Mouse (Mus musculus) hindbrain, embryonic 14.5 days (tissue): ENCODE data around the gene Pacrg. TPM values are rescaled to one million over a fixed set of nuclear protein-coding genes. Genes with fewer than 3 reads are reported as not detected.
A peak's percentile ranks its signal among the peaks of the same experiment; 100 is the strongest.

Source experiments
- ATAC-seq: fragments of 200-750 bp; cut with Nextera tagmentation; 2 replicates; pipeline ENCODE4 v1.8.0; 2017; ENCODE audit warnings: moderate number of reproducible peaks, mild to moderate bottlenecking, moderate TSS enrichment, moderate library complexity; ENCODE audit not compliant: low FRiP score
- DNase-seq: peaks from one replicate; pipeline ENCODE4 v3.0.0-alpha.2; 2015; ENCODE audit warnings: low spot score
- H3K27ac ChIP-seq: fragments of 300-500 bp; sonication (generic); 2 replicates; pipeline ENCODE4 v1.5.1; 2014; ENCODE audit warnings: mild to moderate bottlenecking, moderate library complexity
- H3K27me3 ChIP-seq: fragments of 300-500 bp; sonication (generic); 2 replicates; pipeline ENCODE4 v1.6.1; 2014; ENCODE audit warnings: mild to moderate bottlenecking, low read length, mixed read lengths; ENCODE audit not compliant: control insufficient read depth, insufficient read depth
- H3K36me3 ChIP-seq: fragments of 300-500 bp; sonication (generic); replicated peaks from 2 replicates; pipeline ENCODE4 v1.6.1; 2014; ENCODE audit not compliant: control insufficient read depth, insufficient read depth
- H3K4me1 ChIP-seq: fragments of 300-500 bp; sonication (generic); replicated peaks from 2 replicates; pipeline ENCODE4 v1.6.1; 2014; ENCODE audit warnings: antibody characterized with exemption, low read length, mixed read lengths; ENCODE audit not compliant: control insufficient read depth, insufficient read depth
- H3K4me2 ChIP-seq: fragments of 300-500 bp; sonication (generic); replicated peaks from 2 replicates; pipeline ENCODE4 v1.6.1; 2014; ENCODE audit warnings: mild to moderate bottlenecking, moderate library complexity
- H3K4me3 ChIP-seq: fragments of 300-500 bp; sonication (generic); replicated peaks from 2 replicates; pipeline ENCODE4 v1.5.1; 2014; ENCODE audit warnings: mild to moderate bottlenecking, low read length
- H3K9ac ChIP-seq: fragments of 300-500 bp; sonication (generic); 2 replicates; pipeline ENCODE4 v1.6.1; 2014
- H3K9me3 ChIP-seq: fragments of 300-500 bp; sonication (generic); 2 replicates; pipeline ENCODE4 v1.6.1; 2016; ENCODE audit warnings: low read length; ENCODE audit not compliant: control insufficient read depth
- WGBS: fragments of 180-500 bp; shearing (Covaris S2); extraction: QIAGEN DNeasy Blood & Tissue Kit; methylation state at CpG from one replicate; pipeline ENCODE4 v1.1.7; 2014; 5-methylcytosine and 5-hydroxymethylcytosine counted together
- polyA plus RNA-seq: library from polyadenylated mRNA; unstranded; fragments of >200 nt; fragmentation: Nextera tagmentation; extraction: Ambion mirVana; gene quantifications from 2 replicates; pipeline ENCODE4 v1.2.1, GENCODE M21; 2014

Pacrg gene
- 18.6 and 21.9 TPM in 2 replicates for polyA plus RNA-seq

DNA sequence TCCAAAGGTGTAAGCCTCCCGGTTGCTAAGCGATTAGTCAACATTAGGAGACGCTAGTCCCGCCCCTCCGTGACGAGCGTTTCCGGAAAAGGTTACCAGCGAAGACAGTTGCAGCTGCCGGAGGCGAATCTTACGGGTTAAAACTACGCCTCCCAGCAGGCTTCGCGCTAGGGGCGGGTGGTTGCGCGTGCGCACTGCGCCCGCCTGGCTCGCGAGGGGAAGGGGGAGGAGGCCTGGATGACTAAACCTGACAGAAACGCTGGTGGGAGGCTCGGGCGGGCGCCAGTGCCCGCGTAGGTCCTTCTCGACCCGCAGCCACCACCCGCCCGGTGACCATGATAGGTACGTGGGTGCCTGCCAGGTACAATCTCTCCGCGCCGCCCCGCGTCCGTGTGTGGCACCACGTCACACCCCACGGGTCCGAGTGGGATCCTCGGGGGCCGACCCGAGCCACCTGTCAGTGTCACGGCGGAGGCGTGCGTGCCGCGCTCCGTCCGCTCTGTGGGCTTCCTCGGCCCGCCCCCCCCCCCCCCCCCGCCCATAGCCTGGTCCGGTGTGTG, at the start of gene Pacrg, which contains the start of gene Prkn:
Gene Pacrg, minus strand, starts transcription at position 164 of the 560 bp plus-strand sequence.
Gene Prkn, plus strand, starts transcription at position 237 of the 560 bp plus-strand sequence.
- Histone ChIP-seq H3K9ac (peak within 1 kb of the TSS; percentile 67), H3K4me3 (peak within 1 kb of the TSS; percentile 59), H3K27me3 (no peaks in the 10 kb centered on the region), H3K36me3 (no peaks in the 10 kb centered on the region), H3K27ac (peak within 1 kb of the TSS; percentile 78), H3K4me2 (peak within 1 kb of the TSS; percentile 71), H3K9me3 (no peaks in the 10 kb centered on the region), H3K4me1 (no peaks in the 10 kb centered on the region)
- under 1% methylated on average over 56 of the region's 58 CpGs for WGBS
- DNase-seq (peak; percentile 100), ATAC-seq (peak; percentile 97)

DNA sequence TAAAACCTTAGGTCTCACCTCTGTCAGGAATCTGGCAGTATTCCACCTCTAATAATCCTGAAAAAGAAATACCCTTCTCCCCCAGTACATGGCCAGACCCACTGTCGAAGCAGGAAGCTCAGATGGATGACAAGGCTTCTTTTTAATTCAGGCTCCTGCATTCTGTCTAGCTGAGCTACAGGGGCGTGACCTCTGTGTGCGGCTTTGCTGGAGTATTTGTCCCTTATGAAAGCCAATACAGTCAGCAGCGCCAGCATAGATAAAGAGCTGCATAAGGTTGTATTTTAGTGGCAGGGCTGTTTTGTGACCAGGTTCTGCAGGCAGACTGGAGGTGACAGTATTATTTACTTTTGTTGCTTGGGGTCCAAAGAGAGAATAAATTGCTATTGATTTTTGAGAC, 47.8 kb upstream of the Pacrg start:
- WGBS = 7% methylated on average over 4 of the region's 4 CpGs
- Histone ChIP-seq H3K9ac (no peak overlapping the region), H3K27ac (no peak overlapping the region), H3K9me3 (no peaks in the 10 kb centered on the region), H3K36me3 (no peaks in the 10 kb centered on the region), H3K4me3 (no peak overlapping the region), H3K4me2 (no peak overlapping the region), H3K27me3 (no peaks in the 10 kb centered on the region), H3K4me1 (peaks cover 6% of the 10 kb centered on the region)
- DNase-seq = no peak
- no peak for ATAC-seq

DNA sequence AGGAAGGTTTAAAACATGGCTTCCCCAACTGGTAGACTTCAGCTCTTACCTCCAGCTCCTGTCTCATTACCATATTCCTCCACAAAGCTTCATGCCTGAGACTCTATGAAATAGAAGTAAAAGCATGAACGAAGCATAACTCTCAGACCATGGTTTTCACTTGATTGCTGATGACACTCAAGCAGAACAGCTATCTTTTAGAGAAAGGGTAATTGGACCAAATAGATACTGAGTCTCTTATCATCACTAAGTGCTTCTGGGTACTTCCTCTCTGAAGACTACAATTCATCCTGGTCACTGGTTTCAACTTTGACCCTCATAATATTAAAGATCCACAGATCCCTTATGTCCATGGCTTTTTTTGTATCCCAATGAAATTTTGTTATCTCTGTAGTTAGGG, 42.1 kb upstream of the Pacrg start:
- no peak overlapping the region for H3K9ac ChIP-seq
- H3K4me2 ChIP-seq = no peak overlapping the region
- no peak overlapping the region for H3K27ac ChIP-seq
- DNase-seq = no peak
- H3K36me3 ChIP-seq = no peaks in the 10 kb centered on the region
- no peaks in the 10 kb centered on the region for H3K27me3 ChIP-seq
- H3K4me3 ChIP-seq = no peak overlapping the region
- WGBS = 90% methylated on average over 1 of the region's 1 CpGs
- H3K9me3 ChIP-seq = no peaks in the 10 kb centered on the region
- H3K4me1 ChIP-seq = no peaks in the 10 kb centered on the region
- ATAC-seq = no peak

DNA sequence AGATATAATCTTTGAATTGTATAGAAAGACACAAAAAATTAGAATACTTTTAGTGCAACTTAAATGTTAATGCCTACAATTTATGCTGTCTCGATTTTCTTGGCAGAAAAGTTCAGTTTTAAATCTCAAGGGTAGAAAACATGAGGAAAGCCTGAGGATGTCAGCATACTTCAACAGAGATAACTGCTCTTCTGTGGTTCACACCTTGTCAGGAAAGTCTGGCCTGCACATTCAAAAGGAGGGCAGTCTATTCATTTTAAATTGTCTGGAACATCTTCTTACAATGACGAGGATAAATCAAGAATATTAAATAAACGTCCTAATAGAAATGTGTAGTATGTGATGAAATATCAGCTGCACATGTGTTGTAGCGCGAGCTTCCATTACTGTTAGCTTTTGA, 38.9 kb upstream of the Pacrg start:
- ATAC-seq (no peak), DNase-seq (no peak)
- WGBS = 88% methylated on average over 5 of the region's 5 CpGs
- Histone ChIP-seq H3K4me3 (no peak overlapping the region), H3K27ac (no peak overlapping the region), H3K9ac (no peak overlapping the region), H3K4me1 (no peaks in the 10 kb centered on the region), H3K36me3 (no peaks in the 10 kb centered on the region), H3K4me2 (no peak overlapping the region), H3K9me3 (no peaks in the 10 kb centered on the region), H3K27me3 (no peaks in the 10 kb centered on the region)

DNA sequence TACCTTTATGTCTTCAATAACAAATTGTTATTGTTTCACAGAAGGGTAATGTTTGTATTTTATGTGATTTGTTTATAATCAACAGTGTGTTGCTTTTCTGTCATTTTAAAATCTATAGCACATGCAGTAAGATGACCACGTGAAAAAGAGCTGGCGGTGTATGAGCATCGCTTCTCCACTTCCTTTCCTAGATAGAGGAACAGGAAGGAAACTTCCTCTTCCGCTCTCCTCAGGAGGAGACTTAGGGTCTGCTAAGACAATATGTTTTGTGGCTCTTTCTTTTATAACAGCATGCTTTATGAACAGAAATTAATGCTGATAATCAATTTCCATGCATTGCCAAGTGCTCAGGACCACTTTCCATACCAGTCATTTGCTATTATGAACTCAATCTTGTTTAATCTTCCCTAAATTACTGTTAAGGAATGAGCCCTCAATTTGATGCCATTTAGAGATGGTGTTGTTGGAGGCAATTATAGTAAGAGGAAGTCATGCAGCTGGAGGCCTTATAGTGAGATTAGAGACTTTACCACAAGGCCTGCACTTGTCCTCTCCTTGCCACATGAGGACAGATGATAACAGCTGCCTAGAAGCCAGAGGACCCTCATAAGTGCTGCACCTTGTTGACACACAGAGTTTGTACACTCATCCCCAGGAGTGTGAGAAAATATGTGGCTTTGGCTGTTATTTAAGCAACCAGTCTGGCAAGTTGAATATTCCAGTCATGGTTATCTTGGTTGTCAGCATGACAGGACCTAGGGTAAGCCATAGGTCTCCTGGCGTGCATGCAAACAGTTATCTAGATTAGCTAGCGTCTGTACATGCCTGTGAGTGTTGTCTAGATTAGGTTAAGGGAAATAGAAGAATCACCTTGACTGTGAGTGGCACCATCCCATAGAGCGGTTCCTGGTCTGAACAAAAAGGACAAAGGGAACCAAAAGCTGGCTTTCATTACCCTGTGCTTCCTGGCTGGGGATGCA, 34.4 kb upstream of the Pacrg start:
- Histone ChIP-seq H3K4me1 (no peaks in the 10 kb centered on the region), H3K9ac (no peak overlapping the region), H3K36me3 (no peaks in the 10 kb centered on the region), H3K4me2 (no peak overlapping the region), H3K27ac (no peak overlapping the region), H3K4me3 (no peak overlapping the region), H3K27me3 (no peaks in the 10 kb centered on the region), H3K9me3 (no peaks in the 10 kb centered on the region)
- DNase-seq (no peak), ATAC-seq (no peak)
- 88% methylated on average over 7 of the region's 7 CpGs for WGBS

DNA sequence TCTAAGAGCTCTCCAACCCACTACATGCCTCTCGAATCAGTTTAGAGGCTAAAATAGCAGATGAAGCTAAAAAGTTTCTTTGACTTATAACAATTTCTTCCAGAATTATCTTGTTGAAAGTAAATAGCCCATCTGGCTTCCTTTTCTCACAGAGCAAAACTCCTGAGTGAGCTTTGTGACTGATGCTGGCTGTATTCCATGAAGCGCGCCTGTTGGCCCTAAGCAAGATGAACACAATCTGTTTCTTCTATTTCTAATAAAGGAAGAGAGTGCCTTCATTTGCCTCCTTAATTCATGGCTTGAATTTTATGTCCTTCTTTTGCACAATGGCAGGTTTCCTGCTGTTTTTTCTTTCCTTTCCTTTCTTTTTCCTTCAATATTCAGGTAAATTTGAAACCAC, 14.1 kb upstream of the Pacrg start:
- Histone ChIP-seq H3K9me3 (no peaks in the 10 kb centered on the region), H3K9ac (no peak overlapping the region), H3K27ac (no peak overlapping the region), H3K4me1 (no peaks in the 10 kb centered on the region), H3K4me3 (no peak overlapping the region), H3K27me3 (no peaks in the 10 kb centered on the region), H3K36me3 (no peaks in the 10 kb centered on the region), H3K4me2 (no peak overlapping the region)
- 87% methylated on average over 3 of the region's 3 CpGs for WGBS
- DNase-seq (no peak), ATAC-seq (no peak)

DNA sequence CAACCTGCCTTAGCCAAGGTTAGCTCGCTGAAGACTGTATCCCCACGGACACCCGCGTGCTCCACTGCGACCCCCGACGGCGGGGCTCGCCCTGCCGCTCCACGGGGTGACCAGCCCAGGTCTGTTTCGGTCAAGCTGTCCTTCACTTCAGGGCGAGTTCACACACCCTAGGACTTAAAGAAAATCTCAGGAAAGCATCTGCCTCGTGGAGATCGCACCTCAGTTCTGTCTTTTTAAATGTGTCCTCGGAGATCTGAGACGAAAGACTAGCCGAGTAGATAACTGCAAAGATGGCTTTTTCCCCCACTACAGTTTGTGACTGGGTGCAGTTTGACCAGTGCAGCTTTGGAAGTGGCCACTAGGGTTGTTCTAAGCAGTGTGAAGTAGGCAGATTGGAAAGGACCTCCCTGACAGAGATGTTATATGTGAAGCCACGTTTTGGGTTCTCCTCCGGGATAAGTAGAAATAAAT, 655 bp upstream of the Pacrg start:
- WGBS = 3% methylated on average over 20 of the region's 20 CpGs
- H3K27ac ChIP-seq = peak overlapping the region; percentile 78; the same call in 1 of the 2 replicates
- H3K27me3 ChIP-seq = no peaks in the 10 kb centered on the region
- ATAC-seq (peak; percentile 55), DNase-seq (peak; percentile 63)
- no peaks in the 10 kb centered on the region for H3K9me3 ChIP-seq
- H3K4me2 ChIP-seq = peak overlapping the region; percentile 65
- no peaks in the 10 kb centered on the region for H3K4me1 ChIP-seq
- peak overlapping the region; percentile 67 for H3K9ac ChIP-seq
- peak overlapping the region; percentile 59 for H3K4me3 ChIP-seq
- H3K36me3 ChIP-seq = no peaks in the 10 kb centered on the region

DNA sequence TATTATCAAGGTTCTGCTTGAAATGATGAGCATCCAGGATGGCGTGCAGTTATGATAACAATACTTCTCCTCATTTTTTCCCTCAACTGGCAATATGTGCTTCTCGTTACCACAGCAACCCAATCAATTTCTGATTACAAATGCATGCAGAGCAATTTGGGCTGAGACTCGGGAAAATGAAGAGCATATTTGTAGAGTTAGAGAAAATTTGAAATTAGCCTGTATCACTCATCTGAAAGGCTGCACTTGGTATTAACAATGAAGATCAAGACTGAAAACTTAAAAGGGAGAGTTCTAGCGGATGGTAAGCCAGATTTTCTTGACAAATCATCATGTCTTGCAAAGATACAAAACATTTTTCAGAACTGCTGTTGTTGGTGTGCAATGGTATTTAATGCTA, 21.1 kb downstream of the Pacrg start:
- no peak overlapping the region for H3K9ac ChIP-seq
- H3K9me3 ChIP-seq = no peaks in the 10 kb centered on the region
- H3K4me1 ChIP-seq = no peaks in the 10 kb centered on the region
- ATAC-seq (no peak), DNase-seq (no peak)
- no peaks in the 10 kb centered on the region for H3K36me3 ChIP-seq
- no peak overlapping the region for H3K4me2 ChIP-seq
- no peak overlapping the region for H3K27ac ChIP-seq
- H3K4me3 ChIP-seq = no peak overlapping the region
- no peaks in the 10 kb centered on the region for H3K27me3 ChIP-seq
- 81% methylated on average over 4 of the region's 4 CpGs for WGBS

DNA sequence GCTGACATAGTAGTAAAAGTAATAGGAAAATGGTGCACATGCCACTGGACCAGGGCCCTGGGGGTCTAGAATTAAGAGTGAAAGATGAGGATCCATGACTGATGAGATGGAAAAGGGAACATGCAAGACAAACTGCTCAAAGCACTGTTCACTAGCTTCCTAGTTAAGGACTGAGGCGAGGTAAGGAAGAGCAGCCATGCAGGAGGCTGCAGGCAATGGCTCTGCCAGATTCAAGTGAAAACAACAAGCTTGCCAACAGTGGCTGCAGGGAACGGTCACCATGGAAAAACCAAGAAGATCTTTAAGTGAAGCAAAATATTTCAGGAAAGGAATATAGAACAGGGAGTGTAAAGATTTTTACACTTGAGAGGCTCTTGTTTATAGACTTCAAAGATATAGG, 31.5 kb downstream of the Pacrg start:
- no peak overlapping the region for H3K9ac ChIP-seq
- 68% methylated on average over 2 of the region's 2 CpGs for WGBS
- no peak for ATAC-seq

More for the DNA sequence above, 31.5 kb downstream of the Pacrg start:
- no peaks in the 10 kb centered on the region for H3K27me3 ChIP-seq
- no peak for DNase-seq
- no peaks in the 10 kb centered on the region for H3K36me3 ChIP-seq
- no peaks in the 10 kb centered on the region for H3K9me3 ChIP-seq
- H3K4me2 ChIP-seq = no peak overlapping the region
- no peak overlapping the region for H3K4me3 ChIP-seq
- no peak overlapping the region for H3K27ac ChIP-seq
- no peaks in the 10 kb centered on the region for H3K4me1 ChIP-seq
